Mouse (Mus musculus) A20 (cell line): Measurements from ENCODE around the gene Tsen34.
"Not testable (repeated sequence)": the region's sequence is repeated elsewhere in the genome, so short reads cannot be mapped to it uniquely, and the experiment has no call there.

Source experiments
- DNase-seq: peaks from one replicate; pipeline ENCODE4 v3.0.0-alpha.2; 2011; ENCODE audit warnings: low read depth, low spot score

The Tsen34 gene

GRCm38 (mm10) chr7:3720268-3720667 is 27.6 kb downstream of the Tsen34 start, which contains the start of gene Pirb:
TSS of gene Pirb (minus strand) at chr7:3720391.
- not testable (repeated sequence) for DNase-seq

- not testable (repeated sequence) for DNase-seq
These were observed 32.8 kb downstream of the Tsen34 start for GRCm38 (mm10) chr7:3725459-3725858.

DNA sequence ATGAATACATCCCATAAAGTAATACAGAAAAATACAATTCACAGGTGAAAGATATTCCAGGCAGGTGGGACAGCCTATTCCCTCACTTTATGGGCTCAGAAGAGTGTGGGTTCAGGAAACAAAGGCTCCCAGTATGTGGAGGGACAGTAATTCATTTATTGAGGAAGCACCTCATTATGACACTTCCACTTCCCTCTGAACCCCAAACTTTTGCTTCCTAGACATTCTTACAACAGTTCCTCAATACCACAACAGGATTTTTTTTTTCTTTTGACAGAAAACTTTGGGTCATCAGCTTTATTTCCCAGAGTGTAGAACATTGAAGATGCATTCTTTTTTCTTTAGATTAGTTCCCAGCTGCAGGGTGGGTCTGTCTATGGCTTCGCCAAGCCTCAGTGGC is 40.0 kb downstream of the Tsen34 start:
- not testable (repeated sequence) for DNase-seq
